Mouse (Mus musculus) C2C12 (cell line): ENCODE data around the gene Lhx3.

Experiments
- CTCF ChIP-seq: IDR thresholded peaks from one replicate; pipeline ENCODE4 v1.5.1; 2011; ENCODE audit not compliant: control insufficient read depth, insufficient read depth, insufficient read length
- MYOD1 ChIP-seq: IDR thresholded peaks from one replicate; pipeline ENCODE4 v1.6.1; 2011; ENCODE audit warnings: low read depth; ENCODE audit not compliant: control insufficient read depth, insufficient read length
- MYOG ChIP-seq: IDR thresholded peaks from one replicate; pipeline ENCODE4 v1.6.1; 2011; ENCODE audit not compliant: control insufficient read depth, insufficient read length; ENCODE audit errors: extremely low read depth
- USF1 ChIP-seq: IDR thresholded peaks from one replicate; pipeline ENCODE4 v1.6.1; 2011; ENCODE audit warnings: low read depth, mild to moderate bottlenecking, control low read depth, moderate library complexity

DNA sequence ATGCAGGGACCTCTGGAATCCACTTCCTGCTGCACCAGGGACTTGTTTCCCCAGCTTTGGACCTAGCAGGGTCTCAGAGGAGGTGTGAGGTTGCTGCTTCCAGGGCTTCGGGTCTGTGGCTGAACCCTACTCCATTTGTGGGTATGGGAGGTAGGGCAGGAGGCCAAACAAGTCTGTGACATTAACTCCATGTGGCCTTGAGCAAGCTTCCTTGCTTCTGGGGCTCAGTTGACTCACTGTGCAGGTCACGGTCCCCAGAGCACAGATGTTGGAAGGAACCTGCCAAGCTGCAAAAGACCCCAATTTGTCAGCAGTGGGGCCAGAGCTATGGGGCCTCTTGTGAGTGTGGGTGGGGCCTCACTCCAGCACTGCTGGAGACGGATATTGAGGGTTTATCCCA, 23.7 kb downstream of the Lhx3 start:
- TF ChIP-seq MYOD1, result no peak
- TF ChIP-seq CTCF, result no peak
- no peak for TF ChIP-seq USF1
- no peak for TF ChIP-seq MYOG
